Mouse (Mus musculus) lung, postnatal 10 days (tissue): ENCODE measurements around the gene Fancc.
"Not testable (repeated sequence)": the region's sequence is repeated elsewhere in the genome, so short reads cannot be mapped to it uniquely, and the experiment has no call there.

Experiments
- DNase-seq: peaks from one replicate; pipeline ENCODE4 v3.0.0; 2021

Gene Fancc

GRCm38 (mm10) chr13:63412662-63413061, 84.4 kb downstream of the Fancc start:
- peak; percentile 17 for DNase-seq

- DNase-seq = peak; percentile 26
Observed at GRCm38 (mm10) chr13:63411310-63412022, 85.6 kb downstream of the Fancc start.

DNA sequence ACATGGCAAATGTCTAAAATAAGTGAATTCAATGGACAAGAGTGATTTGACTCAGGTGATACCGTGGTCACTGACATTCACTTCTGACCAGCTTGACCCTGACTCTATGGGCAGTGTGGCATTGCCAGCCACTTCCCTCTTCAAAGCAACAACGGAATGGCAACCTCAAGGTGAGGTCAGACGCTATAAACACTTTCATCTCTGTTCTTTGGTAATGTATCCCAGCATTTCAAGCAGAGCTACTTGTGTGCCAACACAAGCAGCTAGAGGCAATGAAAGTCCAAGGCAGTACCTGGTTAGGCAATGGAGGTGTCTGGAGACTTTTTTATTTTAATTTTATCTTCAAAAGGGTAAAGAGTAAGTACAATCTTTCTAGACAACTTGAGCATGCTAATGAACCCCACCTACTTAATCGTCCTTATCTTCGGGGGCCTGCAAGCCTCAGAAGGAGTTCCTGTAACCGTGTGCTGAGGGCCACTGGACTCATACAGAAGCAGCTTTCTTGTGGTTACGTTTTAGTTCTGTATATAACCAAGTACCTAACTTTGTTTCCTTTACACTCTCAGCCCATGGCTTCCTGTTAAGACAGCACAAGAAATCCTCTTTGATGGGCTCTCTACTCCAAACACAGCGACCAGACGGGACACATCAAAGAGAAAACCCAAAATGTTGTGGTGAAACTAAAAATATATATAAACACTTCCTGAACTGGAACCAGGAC, 86.3 kb downstream of the Fancc start:
- DNase-seq = no peak

GRCm38 (mm10) chr13:63405151-63405550, 91.9 kb downstream of the Fancc start:
- DNase-seq = peak; percentile 13

- DNase-seq = no peak
Observed at GRCm38 (mm10) chr13:63404657-63405056, 92.4 kb downstream of the Fancc start.

DNA sequence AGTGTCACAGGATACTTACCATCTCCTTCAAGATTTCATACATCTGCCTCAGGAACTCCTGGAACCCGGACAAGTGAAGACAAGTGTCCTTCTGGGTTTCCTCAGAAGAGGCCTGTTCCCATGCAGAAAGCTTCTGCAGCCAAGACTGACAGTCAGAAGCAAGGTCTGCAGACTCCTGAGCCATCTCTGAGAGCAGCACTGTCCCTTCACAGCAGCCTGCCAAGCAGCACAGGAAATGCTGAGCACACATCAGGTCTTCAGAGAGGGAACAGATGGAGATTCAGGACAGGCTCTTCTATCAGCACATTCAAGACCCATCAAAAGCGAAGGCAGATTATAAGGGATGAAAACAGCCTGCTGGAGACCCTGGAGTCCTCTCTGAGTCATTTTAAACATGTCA, 94.3 kb downstream of the Fancc start:
- DNase-seq = no peak

DNA sequence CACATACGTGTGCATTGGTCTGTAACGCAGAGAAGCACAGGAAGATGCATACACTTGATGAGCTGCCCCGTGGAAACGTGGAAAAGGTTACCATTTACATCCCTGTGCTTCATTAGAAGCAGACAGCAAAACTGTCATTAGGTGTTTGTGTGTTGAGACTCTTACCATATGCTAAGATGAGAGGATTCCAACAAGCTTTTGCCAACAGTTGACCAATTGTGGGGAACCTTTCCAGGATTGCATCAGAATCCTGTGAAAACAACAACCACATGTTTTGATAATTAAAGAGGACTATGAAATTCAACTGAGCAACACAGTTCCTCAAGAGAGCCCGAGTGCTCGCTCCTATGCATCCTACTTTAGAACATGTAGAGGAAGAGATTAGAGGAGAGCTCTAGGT, 97.0 kb downstream of the Fancc start:
- DNase-seq = peak; percentile 68

- DNase-seq = peak; percentile 28
Observed at GRCm38 (mm10) chr13:63397420-63397819, 99.7 kb downstream of the Fancc start.

DNA sequence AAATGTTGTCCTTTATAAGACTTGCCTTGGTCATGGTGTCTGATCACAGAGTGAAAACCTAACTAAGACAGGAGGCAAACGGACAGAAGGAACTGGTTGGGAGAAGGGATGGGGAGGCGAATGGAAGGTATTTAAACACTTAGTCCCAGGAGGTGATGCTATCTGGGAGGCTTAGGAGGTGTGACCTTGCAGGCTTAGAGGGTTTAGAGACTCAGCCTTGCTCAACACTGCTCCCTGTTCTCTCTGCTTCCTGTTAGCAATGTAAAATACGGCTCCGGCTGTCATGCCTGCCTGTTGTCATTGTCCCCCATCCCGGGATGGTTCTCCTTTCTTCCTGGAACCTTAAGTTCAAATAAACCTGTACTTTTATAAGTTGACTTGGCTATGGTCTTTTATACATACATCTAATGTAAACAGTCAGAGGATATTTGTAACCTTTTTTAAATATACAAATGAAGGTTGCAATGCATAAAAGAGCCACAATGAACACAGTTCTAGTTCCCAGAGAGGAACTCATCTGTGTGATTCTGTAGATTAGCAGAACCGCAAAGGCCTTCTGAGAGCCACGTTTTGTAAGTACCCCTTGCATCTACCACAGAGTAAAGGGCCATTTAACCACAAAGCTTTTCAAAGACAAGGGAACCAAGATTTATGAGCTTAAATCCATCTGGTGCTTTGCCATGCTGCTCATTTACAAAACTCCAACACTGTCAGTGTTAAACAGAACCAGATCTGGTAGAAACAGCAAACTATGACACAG, 102.6 kb downstream of the Fancc start:
- no peak for DNase-seq

DNA sequence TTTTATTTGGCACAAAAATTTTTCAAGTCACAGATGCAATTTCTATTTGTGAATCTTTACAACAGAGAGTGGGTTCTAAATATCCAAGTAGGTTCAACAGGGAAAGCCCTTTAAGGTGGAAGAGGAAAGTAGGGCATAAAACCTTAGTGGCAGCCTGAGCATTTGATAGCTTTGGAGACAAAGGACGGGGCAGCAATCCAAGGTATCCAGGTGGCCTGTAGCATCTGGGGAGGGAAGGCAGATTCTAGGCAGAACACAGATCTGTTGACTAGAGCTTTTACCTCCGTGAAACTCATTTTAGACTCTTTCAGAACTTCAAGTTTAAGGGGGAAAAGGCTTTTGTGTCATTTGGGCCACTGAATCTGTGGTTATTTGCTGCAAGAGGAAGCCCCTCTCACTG, 111.8 kb downstream of the Fancc start:
- DNase-seq = no peak

DNA sequence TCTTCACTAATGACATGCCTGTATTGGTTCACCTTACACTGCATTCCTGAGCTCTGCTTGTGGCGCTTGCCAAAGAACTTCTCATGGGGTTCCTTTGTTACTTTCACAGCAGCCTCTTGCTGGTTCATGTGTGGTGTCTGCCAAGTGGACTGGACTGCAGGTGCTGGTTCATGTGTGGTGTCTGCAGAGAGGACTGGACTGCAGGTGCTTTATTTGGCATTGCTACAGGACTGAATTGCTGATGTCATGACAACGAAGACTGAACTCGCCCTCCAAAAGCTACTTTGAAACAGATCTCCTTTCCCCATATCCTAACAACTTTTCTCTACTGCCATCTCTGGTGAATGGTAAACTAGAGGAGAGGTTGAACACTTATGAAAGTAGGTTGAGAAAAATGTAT, 112.3 kb downstream of the Fancc start:
- DNase-seq = no peak

DNA sequence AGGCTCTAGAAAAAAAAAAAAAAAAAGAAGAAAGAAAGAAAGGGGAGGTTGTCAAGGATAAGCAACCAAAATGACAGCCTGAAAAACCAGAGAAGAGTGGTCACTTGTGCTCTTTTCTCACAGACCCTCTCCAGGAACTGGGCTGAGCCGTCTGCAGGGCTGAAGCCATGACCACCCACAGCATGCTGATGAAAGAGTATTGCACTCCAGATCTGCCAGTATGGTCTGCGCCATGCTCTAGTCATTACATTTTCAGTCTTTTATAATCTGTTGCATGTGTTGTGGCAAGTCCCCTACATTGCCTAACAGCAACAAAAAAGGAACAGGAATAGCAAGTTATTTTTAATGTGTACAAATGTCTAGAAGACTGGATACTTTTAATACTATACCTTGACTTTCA, 114.9 kb downstream of the Fancc start:
- no peak for DNase-seq

DNA sequence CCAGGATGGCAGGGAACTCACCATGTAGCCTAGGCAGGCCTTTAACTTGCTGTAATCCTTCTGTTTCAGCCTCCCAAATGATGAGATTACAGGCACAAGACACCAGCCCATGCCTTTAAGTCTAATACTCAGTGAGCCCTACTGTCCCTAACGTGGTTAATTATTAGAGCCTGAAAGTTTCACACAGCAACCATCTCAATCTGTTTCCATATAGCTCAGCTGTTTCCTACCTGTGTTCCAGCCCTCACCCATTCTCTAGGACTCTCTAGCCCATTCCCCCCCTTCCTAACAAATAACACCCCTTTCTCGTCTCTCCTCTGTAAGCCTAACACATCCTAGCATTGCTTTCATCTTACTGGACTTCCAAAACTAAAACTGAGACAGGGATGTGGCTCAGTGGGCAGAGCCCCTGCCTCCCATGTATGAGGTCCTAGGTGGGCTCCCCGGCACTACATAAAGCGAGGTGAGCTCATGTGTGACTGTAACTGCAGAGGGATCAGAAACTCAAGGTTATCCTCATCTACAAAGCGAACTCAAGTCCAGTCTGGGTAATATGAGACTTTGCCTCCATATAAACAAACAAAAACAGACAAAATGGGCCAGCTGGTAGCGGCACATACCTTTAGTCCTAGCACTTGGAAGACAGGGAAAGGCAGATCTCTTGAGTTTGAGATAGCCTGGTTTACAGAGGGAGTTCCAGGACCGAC, 123.5 kb downstream of the Fancc start:
- DNase-seq = no peak

GRCm38 (mm10) chr13:63361755-63362154, 135.3 kb downstream of the Fancc start:
- DNase-seq = no peak

- DNase-seq = peak; percentile 30
Observed at GRCm38 (mm10) chr13:63360111-63360885, 136.8 kb downstream of the Fancc start.

DNA sequence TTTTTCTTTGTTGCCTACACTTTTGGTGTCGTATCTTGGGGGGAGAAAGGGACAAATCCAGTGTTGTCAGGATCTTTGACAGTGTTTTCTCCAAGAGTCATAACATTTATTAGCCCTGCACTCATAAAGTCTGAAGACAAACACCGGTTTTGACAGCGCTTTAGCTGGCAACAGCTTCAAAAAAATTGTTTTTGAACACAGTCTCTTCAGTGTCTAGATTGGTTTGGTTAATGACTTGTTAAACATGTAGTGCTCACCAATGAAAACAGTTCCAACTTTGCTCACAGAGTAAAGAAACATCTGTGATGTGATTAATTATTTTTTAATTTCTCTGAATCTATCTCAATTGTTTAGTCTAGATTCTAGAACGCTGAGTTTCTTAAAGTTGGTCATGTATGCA, 137.7 kb downstream of the Fancc start:
- DNase-seq = peak; percentile 31

- peak; percentile 81 for DNase-seq
Observed at GRCm38 (mm10) chr13:63356558-63356957, 140.5 kb downstream of the Fancc start.

DNA sequence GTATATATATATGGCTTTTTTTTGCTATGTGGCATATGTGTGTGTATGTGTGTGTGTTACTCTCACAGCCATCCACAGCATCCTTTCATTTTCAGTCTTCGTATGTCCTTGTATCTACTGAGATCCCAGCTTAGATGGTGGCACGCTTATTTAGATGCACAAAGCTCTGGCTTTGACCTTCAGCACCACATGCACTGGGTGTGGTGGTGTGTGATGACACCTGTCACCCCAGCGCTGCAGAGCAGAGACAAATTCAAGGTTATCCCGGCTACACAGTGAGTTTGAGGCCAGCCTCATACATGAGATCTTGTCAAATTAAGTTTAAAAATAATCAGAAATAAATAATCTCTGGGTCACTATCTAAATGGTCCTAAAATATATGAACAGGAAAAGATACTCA, 141.0 kb downstream of the Fancc start:
- DNase-seq = no peak

DNA sequence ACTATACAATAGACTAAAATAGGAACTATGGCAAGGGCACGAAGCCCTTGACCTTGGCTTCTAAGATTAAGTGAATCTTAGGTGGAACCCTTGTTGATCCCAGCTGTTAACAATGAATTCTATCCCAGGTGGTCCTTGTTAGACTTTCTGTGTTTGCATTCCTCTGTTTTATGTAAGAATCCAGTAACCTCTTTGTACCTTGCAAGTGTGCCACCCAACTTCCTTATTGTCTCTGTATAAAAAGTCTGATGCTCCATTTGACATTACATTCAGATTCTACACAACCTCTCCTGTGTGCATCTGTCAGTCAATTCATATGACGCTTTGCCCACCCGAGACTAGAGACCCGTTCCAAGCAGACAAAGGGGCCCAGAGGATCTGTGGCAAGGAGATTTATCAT, 143.8 kb downstream of the Fancc start:
- not testable (repeated sequence) for DNase-seq

DNA sequence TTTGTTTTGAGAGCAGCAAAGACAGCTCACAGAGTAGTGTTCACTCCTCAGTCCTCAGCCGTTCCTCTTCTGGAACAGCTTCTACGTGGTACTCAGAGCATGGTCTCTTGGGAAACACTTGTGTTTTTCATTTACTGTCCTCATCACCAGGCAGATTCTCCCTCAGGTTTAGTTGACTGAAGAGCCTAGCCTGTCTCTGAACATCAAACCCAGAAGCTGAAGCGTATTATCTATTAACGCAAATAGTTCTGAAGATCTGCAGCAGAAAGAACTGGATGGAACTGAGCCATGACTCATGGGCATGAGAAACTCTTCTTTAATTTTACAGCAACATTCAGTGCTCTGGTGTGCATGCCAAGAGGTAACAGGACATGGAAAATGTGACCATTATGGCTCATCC, 147.0 kb downstream of the Fancc start:
- no peak for DNase-seq

DNA sequence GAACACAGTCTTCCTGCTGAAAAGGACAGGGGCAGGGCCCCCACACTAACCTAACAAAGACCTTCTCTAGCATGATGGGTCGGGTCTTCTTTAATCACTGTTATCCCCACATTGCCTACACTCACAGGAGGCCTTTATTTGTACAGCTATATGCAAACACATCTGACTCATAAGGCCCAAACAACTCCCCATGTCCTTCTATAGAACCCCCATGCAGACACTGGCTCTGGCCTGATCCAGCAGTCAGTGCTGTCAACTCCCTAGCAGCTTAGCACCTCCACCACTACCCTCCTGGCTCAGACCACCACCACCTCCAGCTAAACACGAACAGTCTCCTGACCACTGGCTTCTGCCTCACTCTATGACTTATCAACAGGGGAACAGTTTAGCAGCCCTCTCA, 149.4 kb downstream of the Fancc start:
- no peak for DNase-seq

DNA sequence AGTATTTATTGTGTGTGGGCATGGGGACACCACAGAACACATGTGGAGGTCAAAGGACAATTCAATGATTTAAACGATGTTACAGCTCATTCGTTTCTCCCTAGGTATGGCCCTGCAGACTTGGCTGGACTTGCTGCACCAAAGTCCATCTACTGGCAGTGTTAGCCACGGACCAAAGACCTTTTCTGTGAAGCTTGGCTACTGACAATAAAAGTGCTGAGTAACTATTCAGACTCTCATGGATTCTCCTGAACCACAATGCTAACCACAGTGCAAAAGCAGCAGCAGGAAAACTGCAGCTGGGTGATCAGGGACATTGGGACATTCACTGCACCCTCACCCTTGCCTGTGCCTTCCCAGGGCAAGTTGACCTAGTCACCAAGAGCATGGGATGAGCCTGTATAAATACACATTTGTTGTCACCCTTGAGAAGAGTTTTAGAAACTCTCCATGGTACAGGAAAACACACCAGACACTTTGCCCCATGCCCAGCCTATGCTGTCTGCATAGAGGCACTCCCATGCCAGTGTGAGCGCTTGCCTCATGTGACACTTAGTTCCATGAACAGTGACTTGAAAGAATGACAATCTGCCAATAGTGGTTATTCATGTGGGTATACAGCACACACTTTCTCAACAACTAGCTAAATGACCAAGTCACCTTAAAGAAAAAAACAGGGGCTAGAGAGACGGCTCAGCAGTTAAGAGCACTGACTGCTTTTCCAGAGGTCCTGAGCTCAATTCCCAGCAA, 151.4 kb downstream of the Fancc start:
- no peak for DNase-seq
